In the genomic region with DNA sequence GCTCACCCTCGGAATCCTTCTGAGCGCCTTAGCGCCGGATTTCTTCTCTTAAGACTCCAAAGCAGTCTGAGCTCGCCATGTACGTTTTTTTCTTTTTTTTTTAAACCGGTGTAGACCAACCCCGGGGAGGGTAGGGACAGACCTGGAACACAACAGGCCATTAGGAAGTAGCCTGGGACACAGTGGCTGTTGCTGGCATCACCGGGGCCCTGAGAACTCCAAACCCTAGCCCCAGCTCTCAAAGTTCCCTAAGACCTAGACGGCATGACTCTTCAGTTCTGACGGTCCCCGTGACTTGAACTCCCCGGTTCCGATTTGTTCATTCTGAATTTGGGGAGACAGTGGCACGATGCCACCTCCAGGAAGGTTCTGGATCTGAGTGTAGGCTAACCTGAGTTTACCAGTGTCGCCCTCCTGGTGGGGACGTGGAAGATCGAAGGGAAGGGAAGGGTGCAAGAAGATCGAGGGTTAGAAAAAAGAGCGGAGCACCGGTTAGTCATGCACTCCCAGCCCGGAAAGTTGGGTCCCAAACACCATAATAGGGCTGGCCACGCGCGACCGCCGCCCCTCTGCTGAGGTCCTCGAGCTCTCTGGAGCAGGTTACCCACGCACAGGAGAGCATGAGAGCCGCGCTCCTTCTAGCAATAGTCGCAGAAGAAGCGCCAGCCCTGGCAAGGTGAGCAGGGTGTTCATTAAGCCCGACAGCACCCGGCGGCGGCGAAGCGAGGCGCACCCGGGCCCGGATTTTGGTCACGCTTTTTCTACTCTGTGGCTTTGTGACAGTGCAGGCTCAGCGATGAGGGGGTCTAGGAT, we compare ENCODE assay signal across 8 mouse cellular contexts. TPM values are rescaled to one million over a fixed set of nuclear protein-coding genes. Genes with fewer than 3 reads are reported as not detected.
DNase-seq lines count a peak whose midpoint lies in the region; ATAC-seq and TF ChIP-seq lines count a peak whose summit lies in the region.

Tob2 (minus strand) TSS at position 280 of the 813 bp plus-strand sequence.

- TF ChIP-seq EP300 in heart, postnatal 0 days (IDR thresholded peaks at IDR 0.05; ENCODE audit: low read depth) = no peak

- peaks cover 10% of the 10 kb centered on the region for H3K9me3 ChIP-seq in E14TG2a.4 (ENCODE audit: low read length)
- H3K9me3 ChIP-seq in forebrain, embryonic 14.5 days (replicated peaks; ENCODE audit: control insufficient read depth, low read length) = no peaks in the 10 kb centered on the region
- H3K9me3 ChIP-seq in heart, postnatal 0 days (replicated peaks; ENCODE audit: control insufficient read depth, low read length) = no peaks in the 10 kb centered on the region
- no peaks in the 10 kb centered on the region for H3K9me3 ChIP-seq in liver, embryonic 16.5 days (replicated peaks; ENCODE audit: control insufficient read depth, low read length)
- H3K9me3 ChIP-seq in neural tube, embryonic 12.5 days = no peaks in the 10 kb centered on the region

- peak; percentile 66 for DNase-seq in c-Kit-positive CD71-positive TER-119-positive erythroid progenitor cells, embryonic 14.5 days (ENCODE audit: low spot score)
- DNase-seq in forebrain, embryonic 14.5 days (ENCODE audit: low spot score) = peak; percentile 59
- DNase-seq in heart, postnatal 0 days (ENCODE audit: low spot score) = peak; percentile 76
- DNase-seq in kidney, postnatal 36 days = peak; percentile 64 to 81
- peak; percentile 54 for DNase-seq in testis, postnatal 14 days (ENCODE audit: low spot score)

- H3K4me3 ChIP-seq in E14TG2a.4 (replicated peaks; ENCODE audit: low read length) = peak within 1 kb of the TSS; percentile 94
- H3K4me3 ChIP-seq in forebrain, embryonic 14.5 days (ENCODE audit: low read depth, low read length) = peak within 1 kb of the TSS; percentile 73
- peak within 1 kb of the TSS; percentile 86 for H3K4me3 ChIP-seq in heart, postnatal 0 days (ENCODE audit: low read depth, low read length)
- peak within 1 kb of the TSS; percentile 93 for H3K4me3 ChIP-seq in liver, embryonic 16.5 days (ENCODE audit: low read depth, low read length)
- peak within 1 kb of the TSS; percentile 89 for H3K4me3 ChIP-seq in neural tube, embryonic 12.5 days

- peaks cover 26% of the 10 kb centered on the region for H3K27me3 ChIP-seq in E14TG2a.4 (ENCODE audit: insufficient read depth, low read length)
- H3K27me3 ChIP-seq in forebrain, embryonic 14.5 days (replicated peaks; ENCODE audit: control insufficient read depth, insufficient read depth, low read length) = no peaks in the 10 kb centered on the region
- no peaks in the 10 kb centered on the region for H3K27me3 ChIP-seq in heart, postnatal 0 days (ENCODE audit: control insufficient read depth, insufficient read depth, low read length)
- H3K27me3 ChIP-seq in liver, embryonic 16.5 days (ENCODE audit: control insufficient read depth, insufficient read depth, low read depth, low read length) = no peaks in the 10 kb centered on the region
- H3K27me3 ChIP-seq in neural tube, embryonic 12.5 days (replicated peaks) = no peaks in the 10 kb centered on the region

- WGBS in forebrain, embryonic 14.5 days = under 1% methylated on average over 44 of the region's 44 CpGs
- under 1% methylated on average over 44 of the region's 44 CpGs for WGBS in heart, postnatal 0 days
- WGBS in liver, embryonic 16.5 days (ENCODE audit: insufficient replicate concordance) = under 1% methylated on average over 44 of the region's 44 CpGs
- WGBS in neural tube, embryonic 12.5 days = under 1% methylated on average over 44 of the region's 44 CpGs

- H3K9ac ChIP-seq in forebrain, embryonic 14.5 days (ENCODE audit: low read length) = peak within 1 kb of the TSS; percentile 86
- peak within 1 kb of the TSS; percentile 88 for H3K9ac ChIP-seq in heart, postnatal 0 days (replicated peaks; ENCODE audit: low read depth, low read length)
- peak within 1 kb of the TSS; percentile 93 for H3K9ac ChIP-seq in liver, embryonic 16.5 days (ENCODE audit: low read depth, low read length)
- peak within 1 kb of the TSS; percentile 82 for H3K9ac ChIP-seq in neural tube, embryonic 12.5 days

- peak; percentile 1; the same call in 1 of the 2 replicates for ATAC-seq in forebrain, embryonic 14.5 days
- ATAC-seq in heart, postnatal 0 days (ENCODE audit: insufficient read depth, low read depth) = peak; percentile 13; the same call in 1 of the 2 replicates
- ATAC-seq in liver, embryonic 16.5 days (ENCODE audit: low read depth) = peak; percentile 2; the same call in 1 of the 2 replicates
- no peak for ATAC-seq in neural tube, embryonic 12.5 days (ENCODE audit: low FRiP score, low read depth)

- H3K4me1 ChIP-seq in E14TG2a.4 (replicated peaks; ENCODE audit: low read depth, low read length) = peaks cover 39% of the 10 kb centered on the region
- H3K4me1 ChIP-seq in forebrain, embryonic 14.5 days (ENCODE audit: control insufficient read depth, insufficient read depth, low read length) = peaks cover 7% of the 10 kb centered on the region
- peaks cover 10% of the 10 kb centered on the region; the same call in 1 of the 2 replicates for H3K4me1 ChIP-seq in heart, postnatal 0 days (ENCODE audit: control insufficient read depth, insufficient read depth)
- H3K4me1 ChIP-seq in liver, embryonic 16.5 days (ENCODE audit: control insufficient read depth, low read depth, low read length) = peaks cover 30% of the 10 kb centered on the region
- peaks cover 14% of the 10 kb centered on the region for H3K4me1 ChIP-seq in neural tube, embryonic 12.5 days

- H3K27ac ChIP-seq in forebrain, embryonic 14.5 days (ENCODE audit: low read depth, low read length) = peak within 1 kb of the TSS; percentile 91
- peak within 1 kb of the TSS; percentile 96 for H3K27ac ChIP-seq in heart, postnatal 0 days (ENCODE audit: low read depth)
- peak within 1 kb of the TSS; percentile 95 for H3K27ac ChIP-seq in liver, embryonic 16.5 days (ENCODE audit: low read length)
- H3K27ac ChIP-seq in neural tube, embryonic 12.5 days = peak within 1 kb of the TSS; percentile 59

- TF ChIP-seq CTCF in E14TG2a.4 (conservative IDR thresholded peaks at IDR 0.05; ENCODE audit: low read length) = no peak
- TF ChIP-seq CTCF in heart, postnatal 0 days (IDR thresholded peaks at IDR 0.05; ENCODE audit: low read depth) = no peak

- peaks cover 8% of the 10 kb centered on the region; the same call in 1 of the 2 replicates for H3K36me3 ChIP-seq in E14TG2a.4 (ENCODE audit: insufficient read depth, low read length)
- peaks cover 7% of the 10 kb centered on the region; the same call in 1 of the 2 replicates for H3K36me3 ChIP-seq in forebrain, embryonic 14.5 days (ENCODE audit: control insufficient read depth, insufficient read depth, low read length)
- no peaks in the 10 kb centered on the region for H3K36me3 ChIP-seq in heart, postnatal 0 days (replicated peaks; ENCODE audit: control insufficient read depth, insufficient read depth, low read length)
- H3K36me3 ChIP-seq in liver, embryonic 16.5 days (ENCODE audit: control insufficient read depth, insufficient read depth) = no peaks in the 10 kb centered on the region
- H3K36me3 ChIP-seq in neural tube, embryonic 12.5 days = peaks cover 3% of the 10 kb centered on the region; the same call in 1 of the 2 replicates

- peak within 1 kb of the TSS; percentile 96 for H3K4me2 ChIP-seq in forebrain, embryonic 14.5 days (ENCODE audit: low read length)
- peak within 1 kb of the TSS; percentile 85 for H3K4me2 ChIP-seq in heart, postnatal 0 days (ENCODE audit: low read depth, low read length)
- H3K4me2 ChIP-seq in liver, embryonic 16.5 days (ENCODE audit: low read depth, low read length) = peak within 1 kb of the TSS; percentile 96
- peak within 1 kb of the TSS; percentile 85 for H3K4me2 ChIP-seq in neural tube, embryonic 12.5 days (replicated peaks)

RNA-seq across cellular contexts. Expression of gene Tob2, which starts in this region (rescaled TPM):
- polyA plus RNA-seq in forebrain, embryonic 14.5 days (2014; fragmentation: Nextera tagmentation; extraction: Ambion mirVana) = 11.1 and 17.0 TPM in 2 replicates
- total RNA-seq in heart, postnatal 0 days (2014; rRNA removed; ENCODE audit: low replicate concordance) = 19.2 and 75.8 TPM in 2 replicates
- polyA plus RNA-seq in heart, postnatal 0 days (2015; fragmentation: Nextera tagmentation; extraction: Ambion mirVana) = 16.0 and 18.2 TPM in 2 replicates
- 11.7 and 14.9 TPM in 2 replicates for polyA plus RNA-seq in liver, embryonic 16.5 days (2015; fragmentation: Nextera tagmentation; extraction: Ambion mirVana)
- 21.6 and 21.7 TPM in 2 replicates for polyA plus RNA-seq in neural tube, embryonic 12.5 days (2016; fragmentation: Nextera tagmentation; extraction: Ambion mirVana)
